Mouse (Mus musculus) common myeloid progenitor, adult 5-6 weeks (primary cell): ENCODE measurements at regions not wholly inside any gene's neighbourhood (a gene's known extent, or its start where the extent isn't known, plus 50 kb on each side); places are given as distances from the start of the nearest gene placed in this dataset.

Experiments
- ATAC-seq: replicated peaks from 2 replicates; pipeline ENCODE4 v1.8.0; 2016; ENCODE audit warnings: low read depth, mild to moderate bottlenecking, moderate TSS enrichment, inconsistent platforms; ENCODE audit not compliant: poor library complexity, severe bottlenecking

DNA sequence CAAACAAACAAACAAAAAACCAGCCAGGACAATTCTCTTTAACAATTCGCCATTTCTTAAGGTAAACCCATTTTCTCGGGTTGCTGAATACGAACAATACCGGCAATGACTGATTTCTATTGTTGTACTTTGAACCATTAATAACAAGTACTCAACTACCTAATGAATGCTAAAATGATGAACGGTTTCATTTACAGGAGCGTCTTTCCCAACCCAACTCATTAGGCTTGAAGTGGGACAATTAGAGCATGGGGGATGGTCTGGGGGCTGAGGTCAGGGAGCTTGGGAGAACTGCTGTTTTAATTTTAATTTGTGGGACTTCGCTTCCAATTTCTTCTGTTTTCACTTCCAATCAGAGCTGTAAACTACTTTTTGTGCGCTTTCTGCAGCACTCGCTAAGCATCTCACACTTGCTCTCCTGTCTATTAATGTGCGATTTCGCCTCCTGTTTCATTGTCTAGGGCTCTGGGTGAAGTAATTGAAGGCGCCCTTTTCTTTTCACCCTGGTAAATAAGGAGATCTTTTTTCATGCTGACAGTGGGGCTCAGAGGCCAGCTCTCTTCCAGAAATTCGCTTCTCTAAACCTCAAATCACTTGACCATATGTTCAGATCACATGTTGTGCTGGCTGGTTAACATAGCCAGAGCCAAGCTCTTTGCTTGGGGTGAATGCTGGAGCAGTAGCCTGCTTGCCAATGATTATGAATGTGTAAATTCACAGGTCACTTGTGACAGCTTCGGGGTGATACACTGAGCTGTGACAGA, 77.7 kb upstream of the Gas2 start:
- ATAC-seq, result no peak

DNA sequence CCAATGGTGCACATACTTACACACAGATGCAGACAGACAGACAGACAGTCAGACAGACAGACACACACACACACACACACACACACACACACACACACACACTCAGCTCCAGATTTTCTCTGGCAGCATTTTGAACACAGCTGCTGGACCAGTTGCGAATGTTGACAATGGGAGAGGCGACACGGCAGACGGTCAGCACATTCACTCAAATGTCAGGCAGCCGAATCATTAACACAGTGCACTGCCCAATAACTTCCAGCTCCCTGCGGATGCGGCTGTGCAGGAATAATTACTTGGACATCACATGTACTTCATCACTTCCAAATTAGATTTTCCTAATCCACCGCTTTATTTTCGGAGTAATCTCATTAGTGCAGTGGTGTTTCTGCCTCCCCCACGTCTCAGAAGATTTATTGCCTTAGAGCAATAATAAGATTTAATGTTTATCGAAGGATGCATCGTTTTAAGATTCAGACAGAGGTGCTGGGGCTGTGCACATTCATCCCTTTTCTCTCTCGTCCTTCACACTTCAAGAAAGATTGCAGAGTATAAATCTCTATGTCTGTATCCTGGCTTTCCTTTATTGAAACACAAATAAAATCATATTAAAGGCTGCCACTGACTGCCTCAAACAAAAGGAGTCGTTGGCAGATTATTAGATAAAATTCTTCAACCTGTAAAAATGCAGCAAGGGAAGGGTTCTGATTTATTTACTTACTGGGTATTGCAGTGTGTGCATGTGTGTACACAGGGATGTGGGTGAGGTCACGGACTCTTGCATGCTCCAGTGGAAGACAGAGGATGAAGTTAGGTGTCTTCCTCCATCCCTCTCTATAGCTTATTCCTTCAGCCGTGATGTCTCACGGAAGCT, 70.9 kb upstream of the Gas2 start:
- ATAC-seq, result no peak

DNA sequence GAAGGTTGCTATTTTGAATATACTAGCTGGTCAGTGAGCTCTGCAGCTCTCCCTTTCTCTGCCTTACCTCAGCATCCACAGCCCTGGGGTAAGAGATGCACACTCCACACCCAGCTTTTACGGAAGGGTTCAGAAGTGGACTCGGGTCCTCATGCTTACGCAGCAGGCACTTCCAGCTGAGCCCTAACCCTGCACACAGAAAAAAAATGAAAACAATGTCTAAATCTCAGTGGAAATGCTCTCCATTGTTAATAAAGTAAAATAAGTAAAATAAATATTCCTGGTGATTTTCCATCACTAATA, 70.3 kb upstream of the Gas2 start:
- no peak for ATAC-seq
